Mouse (Mus musculus): ENCODE measurements around the gene Extl1.

GRCm38 (mm10) chr4:134365280-134365679, 18.4 kb downstream of the Extl1 start:
- no peak for TF ChIP-seq GATA1 (IDR thresholded peaks at IDR 0.05; ENCODE audit: borderline replicate concordance, low read length)
- no peak for TF ChIP-seq FLI1 (IDR thresholded peaks at IDR 0.05; ENCODE audit: low read length)

Data from megakaryocyte, embryonic 14.5 days (primary cell).